Mouse (Mus musculus) stomach, postnatal 0 days (tissue): ENCODE results near the gene Sec31a. TPM values are rescaled to one million over a fixed set of nuclear protein-coding genes. Genes with fewer than 3 reads are reported as not detected.

Source experiments
- ATAC-seq: fragments of 200-750 bp; cut with Nextera tagmentation; 2 replicates; pipeline ENCODE4 v1.8.0; 2017; ENCODE audit not compliant: low FRiP score, low TSS enrichment
- DNase-seq: peaks from one replicate; pipeline ENCODE4 v3.0.0-alpha.2; 2016; ENCODE audit warnings: low spot score
- H3K27ac ChIP-seq: fragments of 300-500 bp; sonication (generic); replicated peaks from 2 replicates; pipeline ENCODE4 v1.5.1; 2014; ENCODE audit warnings: mild to moderate bottlenecking, control low read depth
- H3K27me3 ChIP-seq: fragments of 300-500 bp; sonication (generic); 2 replicates; pipeline ENCODE4 v1.6.1; 2014; ENCODE audit warnings: low read length; ENCODE audit not compliant: control insufficient read depth, insufficient read depth
- H3K36me3 ChIP-seq: fragments of 300-500 bp; sonication (generic); 2 replicates; pipeline ENCODE4 v1.6.1; 2014; ENCODE audit warnings: low read length, mixed read lengths; ENCODE audit not compliant: control insufficient read depth, insufficient read depth
- H3K4me1 ChIP-seq: fragments of 300-500 bp; sonication (generic); replicated peaks from 2 replicates; pipeline ENCODE4 v1.6.1; 2014; ENCODE audit warnings: antibody characterized with exemption; ENCODE audit not compliant: control insufficient read depth, insufficient read depth
- H3K4me2 ChIP-seq: fragments of 300-500 bp; sonication (generic); replicated peaks from 2 replicates; pipeline ENCODE4 v1.6.1; 2014; ENCODE audit warnings: low read depth, mild to moderate bottlenecking, control low read depth, moderate library complexity
- H3K4me3 ChIP-seq: fragments of 300-500 bp; sonication (generic); 2 replicates; pipeline ENCODE4 v1.5.1; 2014; ENCODE audit warnings: low read depth, low read length, control low read depth
- H3K9ac ChIP-seq: fragments of 300-500 bp; sonication (generic); 2 replicates; pipeline ENCODE4 v1.6.1; 2014; ENCODE audit warnings: mild to moderate bottlenecking, low read length, control low read depth, mixed read lengths
- H3K9me3 ChIP-seq: fragments of 300-500 bp; sonication (generic); 2 replicates; pipeline ENCODE4 v1.6.1; 2016; ENCODE audit warnings: low read length; ENCODE audit not compliant: control insufficient read depth
- CTCF ChIP-seq: IDR thresholded peaks from 2 replicates; pipeline ENCODE4 v1.5.1; 2016; ENCODE audit warnings: antibody characterized with exemption, low read depth, mild to moderate bottlenecking, moderate library complexity
- EP300 ChIP-seq: optimal IDR thresholded peaks from 2 replicates; pipeline ENCODE3; 2016; ENCODE audit warnings: antibody characterized with exemption
- WGBS: fragments of 180-500 bp; shearing (Covaris S2); extraction: QIAGEN DNeasy Blood & Tissue Kit; methylation state at CpG from one replicate; pipeline ENCODE4 v1.1.7; 2014; 5-methylcytosine and 5-hydroxymethylcytosine counted together
- polyA plus RNA-seq: library from polyadenylated mRNA; unstranded; fragments of >200 nt; fragmentation: Nextera tagmentation; extraction: Ambion mirVana; gene quantifications from 2 replicates; pipeline ENCODE4 v1.2.1, GENCODE M21; 2015

Sec31a gene
- polyA plus RNA-seq, 1 experiment from 2014 or later = 102 TPM

DNA sequence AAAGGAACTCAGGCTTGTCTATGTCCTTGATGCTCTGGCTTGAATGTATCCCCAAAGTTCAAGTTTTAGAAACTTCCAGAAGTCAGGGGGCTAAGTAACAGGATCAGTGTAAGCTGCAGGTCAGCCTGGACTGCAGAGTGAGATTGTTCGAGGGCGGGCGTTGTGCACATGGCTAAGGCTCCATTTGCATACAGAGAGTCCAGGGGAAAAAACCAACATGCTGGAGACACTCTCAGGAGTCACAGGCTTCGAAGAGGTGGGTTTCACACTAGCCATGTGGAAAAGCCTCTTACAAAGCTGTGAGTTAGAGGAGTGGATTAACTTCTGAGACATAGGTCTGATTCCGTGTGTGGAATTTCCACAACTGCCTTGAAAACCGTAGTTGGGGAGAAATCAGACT lies 73.6 kb downstream of the Sec31a start:
- WGBS = 75% methylated on average over 6 of the region's 6 CpGs
- Histone ChIP-seq H3K36me3 (no peaks in the 10 kb centered on the region), H3K27ac (no peak overlapping the region), H3K4me3 (no peak overlapping the region), H3K4me2 (no peak overlapping the region), H3K4me1 (no peaks in the 10 kb centered on the region), H3K9ac (no peak overlapping the region), H3K9me3 (no peaks in the 10 kb centered on the region), H3K27me3 (no peaks in the 10 kb centered on the region)
- no peak for DNase-seq
- no peak for ATAC-seq
- TF ChIP-seq EP300 = no peak
- TF ChIP-seq CTCF = no peak

GRCm38 (mm10) chr5:100341042-100341441 lies 75.0 kb downstream of the Sec31a start:
- WGBS = 82% methylated on average over 7 of the region's 7 CpGs
- no peak overlapping the region for H3K9ac ChIP-seq
- no peaks in the 10 kb centered on the region for H3K4me1 ChIP-seq
- no peaks in the 10 kb centered on the region for H3K36me3 ChIP-seq
- DNase-seq (no peak), ATAC-seq (no peak)
- no peaks in the 10 kb centered on the region for H3K9me3 ChIP-seq
- no peak overlapping the region for H3K27ac ChIP-seq
- H3K4me3 ChIP-seq = no peak overlapping the region
- TF ChIP-seq EP300 (no peak), CTCF (no peak)
- no peak overlapping the region for H3K4me2 ChIP-seq
- no peaks in the 10 kb centered on the region for H3K27me3 ChIP-seq

- H3K4me3 ChIP-seq = no peak overlapping the region
- WGBS = 68% methylated on average over 4 of the region's 4 CpGs
- no peak overlapping the region for H3K27ac ChIP-seq
- TF ChIP-seq CTCF = no peak
- TF ChIP-seq EP300 = no peak
- no peaks in the 10 kb centered on the region for H3K36me3 ChIP-seq
- H3K4me2 ChIP-seq = no peak overlapping the region
- DNase-seq (no peak), ATAC-seq (no peak)
- H3K9ac ChIP-seq = no peak overlapping the region
- H3K4me1 ChIP-seq = no peaks in the 10 kb centered on the region
- H3K9me3 ChIP-seq = no peaks in the 10 kb centered on the region
- H3K27me3 ChIP-seq = no peaks in the 10 kb centered on the region
These were observed 78.2 kb downstream of the Sec31a start for GRCm38 (mm10) chr5:100337852-100338251.

GRCm38 (mm10) chr5:100336876-100337275 lies 79.2 kb downstream of the Sec31a start:
- no peak overlapping the region for H3K4me2 ChIP-seq
- ATAC-seq (no peak), DNase-seq (no peak)
- no peak overlapping the region for H3K9ac ChIP-seq
- no peak overlapping the region for H3K27ac ChIP-seq
- no peaks in the 10 kb centered on the region for H3K36me3 ChIP-seq
- 80% methylated on average over 7 of the region's 7 CpGs for WGBS
- H3K4me3 ChIP-seq = no peak overlapping the region
- H3K27me3 ChIP-seq = no peaks in the 10 kb centered on the region
- TF ChIP-seq EP300 (no peak), CTCF (no peak)
- no peaks in the 10 kb centered on the region for H3K9me3 ChIP-seq
- no peaks in the 10 kb centered on the region for H3K4me1 ChIP-seq

DNA sequence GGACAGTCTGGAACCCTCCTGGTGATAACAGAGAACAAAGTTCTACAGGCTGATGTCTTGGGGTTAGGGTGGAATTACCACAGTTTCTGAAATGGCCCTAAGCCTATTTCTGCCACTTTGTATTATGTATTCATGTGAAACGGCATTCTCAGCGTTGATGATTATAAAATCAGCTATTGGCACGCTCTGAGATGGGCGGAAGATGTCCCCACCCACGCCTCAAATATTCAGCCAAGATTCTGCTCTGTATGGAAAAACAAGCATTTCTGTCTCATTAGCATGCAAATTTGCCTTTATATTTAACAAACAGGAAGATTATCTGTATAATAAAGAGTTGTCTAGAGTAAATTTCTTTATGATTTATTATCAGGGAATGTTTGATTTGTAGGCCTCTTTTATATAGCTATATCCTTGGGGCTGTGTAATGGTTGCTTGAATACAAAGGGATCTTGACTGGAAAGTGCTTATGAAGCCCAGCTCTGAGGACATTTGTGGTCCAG lies 80.4 kb downstream of the Sec31a start:
- H3K9me3 ChIP-seq = no peaks in the 10 kb centered on the region
- no peak overlapping the region for H3K4me2 ChIP-seq
- H3K4me1 ChIP-seq = no peaks in the 10 kb centered on the region
- DNase-seq = no peak
- H3K27me3 ChIP-seq = no peaks in the 10 kb centered on the region
- no peak overlapping the region for H3K9ac ChIP-seq
- ATAC-seq = no peak
- H3K4me3 ChIP-seq = no peak overlapping the region
- no peak for TF ChIP-seq CTCF
- TF ChIP-seq EP300 = no peak
- H3K27ac ChIP-seq = no peak overlapping the region
- H3K36me3 ChIP-seq = no peaks in the 10 kb centered on the region
- WGBS = 61% methylated on average over 5 of the region's 5 CpGs

DNA sequence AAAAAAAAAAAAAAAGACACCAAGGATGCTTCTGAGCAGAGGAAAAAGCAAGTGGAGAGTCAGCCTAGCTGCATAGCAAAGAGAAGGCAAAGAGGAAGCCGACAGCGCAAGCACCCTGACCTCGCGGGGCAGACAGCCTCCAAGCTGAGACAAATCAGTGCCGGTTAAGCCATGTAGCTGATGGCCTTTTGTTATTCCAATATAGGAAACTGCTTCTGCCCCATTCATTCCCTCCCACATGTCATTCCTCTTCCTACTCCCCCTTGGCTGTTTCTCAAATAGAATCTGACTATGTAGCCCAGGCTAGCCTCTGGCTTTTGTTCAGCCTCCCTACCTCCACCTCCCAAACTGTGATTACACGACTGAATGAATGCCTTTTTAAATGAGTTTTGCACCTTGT lies 81.3 kb downstream of the Sec31a start:
- Histone ChIP-seq H3K9ac (no peak overlapping the region), H3K4me3 (no peak overlapping the region), H3K9me3 (no peaks in the 10 kb centered on the region), H3K27me3 (no peaks in the 10 kb centered on the region), H3K36me3 (no peaks in the 10 kb centered on the region), H3K4me2 (no peak overlapping the region), H3K27ac (no peak overlapping the region), H3K4me1 (no peaks in the 10 kb centered on the region)
- ATAC-seq (no peak), DNase-seq (no peak)
- 57% methylated on average over 6 of the region's 6 CpGs for WGBS
- TF ChIP-seq EP300 (no peak), CTCF (no peak)
